Mouse (Mus musculus) thymus, adult 2 months (tissue): ENCODE measurements around the gene Limd1.

Source experiments
- CTCF ChIP-seq: fragments of 200-500 bp; IDR thresholded peaks from 2 replicates; pipeline ENCODE4 v1.5.1; 2012; ENCODE audit warnings: mild to moderate bottlenecking, control low read depth, low read length, moderate library complexity, borderline replicate concordance; ENCODE audit not compliant: control insufficient read depth, poor library complexity, insufficient read depth; ENCODE audit errors: extremely low read depth
- POLR2A ChIP-seq: fragments of 200-500 bp; IDR thresholded peaks from 2 replicates; pipeline ENCODE4 v1.6.1; 2012; ENCODE audit warnings: mild to moderate bottlenecking, low read length, control low read depth, moderate library complexity; ENCODE audit not compliant: control insufficient read depth, poor library complexity, insufficient read depth; ENCODE audit errors: extremely low read depth

- TF ChIP-seq CTCF, result no peak
- TF ChIP-seq POLR2A, result no peak
Observed at GRCm38 (mm10) chr9:123438223-123438622, 40.3 kb upstream of the Limd1 start.
